Mouse (Mus musculus): ENCODE results near the gene Myom3. TPM values are rescaled to one million over a fixed set of nuclear protein-coding genes. Genes with fewer than 3 reads are reported as not detected.

Myom3 gene
- polyA plus RNA-seq, 1 experiment: not detected

DNA sequence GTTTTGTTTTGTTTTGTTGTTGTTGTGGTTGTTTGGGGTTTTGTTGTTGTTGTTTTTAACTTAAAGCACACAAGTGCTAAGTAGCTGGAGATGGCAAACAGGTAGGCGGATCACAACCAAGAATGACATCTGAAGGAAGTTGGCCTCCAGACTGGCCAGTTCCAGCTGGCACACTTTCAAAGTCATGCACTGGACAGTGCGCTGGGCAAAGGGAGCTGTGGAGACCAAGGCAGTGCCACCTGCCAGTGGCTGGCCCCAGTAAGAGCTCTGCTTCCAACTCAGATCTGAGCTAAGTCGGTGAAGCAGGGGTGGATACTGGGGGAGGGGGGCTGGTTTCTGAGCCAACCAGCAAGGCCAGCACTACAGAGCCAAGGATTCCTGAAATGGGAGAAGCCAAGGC, 7.5 kb downstream of the Myom3 start:
- TF ChIP-seq CTCF (IDR thresholded peaks at IDR 0.05; ENCODE audit: insufficient read depth, low read depth, low read length) (no peak), POLR2A (IDR thresholded peaks at IDR 0.05; ENCODE audit: insufficient read depth, low read depth, low read length) (no peak)
- Histone ChIP-seq H3K4me3 (ENCODE audit: insufficient read depth, low read depth, low read length) (no peak overlapping the region), H3K4me1 (ENCODE audit: control insufficient read depth, insufficient read depth, low read length) (peaks cover 5% of the 10 kb centered on the region), H3K27ac (ENCODE audit: insufficient read depth, low read depth, low read length) (no peak overlapping the region)
- WGBS: 48% methylated on average over 3 of the region's 3 CpGs

DNA sequence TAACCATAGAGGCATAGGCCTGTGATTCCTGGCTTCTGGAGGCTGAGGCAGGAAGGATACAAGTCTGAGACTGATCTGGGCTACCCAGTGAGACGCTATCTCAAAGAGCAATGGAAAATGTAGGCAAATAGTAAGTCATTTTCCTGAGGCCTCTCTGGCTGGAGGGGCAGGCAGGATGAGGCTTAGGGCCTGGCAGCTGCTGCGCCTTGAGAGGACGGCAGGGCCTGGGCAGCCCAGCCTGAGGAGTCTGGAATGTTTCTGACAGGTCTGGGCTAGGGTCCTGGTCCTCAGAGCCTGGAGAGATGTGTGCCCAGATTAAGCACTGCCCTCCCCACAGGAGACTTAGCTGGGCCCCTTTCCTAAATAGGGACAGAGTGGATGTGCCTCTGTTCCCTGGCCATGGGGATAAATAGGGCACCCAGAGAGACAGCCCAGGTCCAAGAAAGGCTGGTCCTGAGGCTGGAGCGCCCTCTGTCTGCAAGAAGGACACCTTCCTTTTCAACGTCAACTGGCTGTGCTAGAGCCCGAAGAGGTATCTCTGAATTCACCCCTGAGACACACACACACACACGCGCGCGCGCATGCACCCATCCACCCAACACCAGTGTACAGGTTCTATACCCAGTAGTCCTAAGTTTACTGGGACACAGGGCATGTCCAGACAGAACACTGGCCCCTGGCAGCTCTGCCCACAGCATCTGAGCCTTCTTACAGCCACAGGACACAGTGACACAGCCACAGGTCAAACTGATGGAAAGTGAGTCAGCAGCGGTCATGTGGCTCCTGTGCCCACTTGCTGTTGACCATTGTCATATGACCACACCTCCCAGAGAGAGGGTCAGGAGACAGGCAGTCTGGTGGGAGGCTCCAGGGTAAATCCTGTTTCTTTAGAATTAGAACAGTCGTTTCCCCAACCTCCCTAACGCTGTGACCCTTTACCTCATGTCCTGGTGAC, 9.3 kb downstream of the Myom3 start:
- 70% methylated on average over 14 of the region's 14 CpGs for WGBS
- Histone ChIP-seq H3K4me3 (ENCODE audit: insufficient read depth, low read depth, low read length) (no peak overlapping the region), H3K4me1 (ENCODE audit: control insufficient read depth, insufficient read depth, low read length) (no peaks in the 10 kb centered on the region), H3K27ac (ENCODE audit: insufficient read depth, low read depth, low read length) (no peak overlapping the region)
- TF ChIP-seq CTCF (IDR thresholded peaks at IDR 0.05; ENCODE audit: insufficient read depth, low read depth, low read length) (peak; percentile 25; the same call in 1 of the 2 replicates), POLR2A (IDR thresholded peaks at IDR 0.05; ENCODE audit: insufficient read depth, low read depth, low read length) (no peak)

DNA sequence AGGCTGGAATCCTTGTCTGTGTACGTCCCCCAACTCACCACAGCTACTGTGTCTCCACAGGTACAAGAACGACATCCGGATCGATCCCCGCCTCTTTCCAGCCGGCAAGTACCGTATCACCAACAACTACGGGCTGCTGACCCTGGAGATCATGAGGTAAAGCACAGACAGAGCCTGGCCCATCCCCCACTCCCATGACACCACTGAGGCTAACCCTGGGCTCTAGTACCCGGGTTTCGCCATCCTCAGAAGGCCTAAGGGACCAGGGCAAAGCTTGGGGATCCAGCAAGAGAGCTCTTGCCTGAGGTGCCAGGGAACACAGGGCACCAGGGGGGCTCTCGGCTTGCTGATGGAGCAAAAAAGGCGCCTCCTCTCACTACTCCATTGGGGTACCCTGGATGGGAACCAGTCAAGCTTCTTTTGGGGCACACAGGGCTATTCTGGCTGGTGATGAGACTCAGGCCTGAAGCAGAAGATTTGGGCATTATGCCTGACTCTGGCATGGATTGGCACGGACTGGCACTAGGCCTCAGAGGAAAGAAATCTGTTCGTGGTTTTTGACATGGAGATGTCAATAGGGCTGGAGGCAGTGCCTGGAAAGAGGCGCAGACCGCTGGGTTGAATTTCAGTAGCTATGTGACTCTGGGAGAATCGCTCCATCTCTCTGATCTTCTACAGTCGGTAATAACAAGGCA, 11.2 kb downstream of the Myom3 start:
- H3K4me3 ChIP-seq (ENCODE audit: insufficient read depth, low read depth, low read length): no peak overlapping the region
- no peak overlapping the region for H3K27ac ChIP-seq (ENCODE audit: insufficient read depth, low read depth, low read length)
- H3K4me1 ChIP-seq (ENCODE audit: control insufficient read depth, insufficient read depth, low read length): no peaks in the 10 kb centered on the region
- no peak for TF ChIP-seq CTCF (IDR thresholded peaks at IDR 0.05; ENCODE audit: insufficient read depth, low read depth, low read length)
- TF ChIP-seq POLR2A (IDR thresholded peaks at IDR 0.05; ENCODE audit: insufficient read depth, low read depth, low read length): no peak
- 89% methylated on average over 18 of the region's 18 CpGs for WGBS

DNA sequence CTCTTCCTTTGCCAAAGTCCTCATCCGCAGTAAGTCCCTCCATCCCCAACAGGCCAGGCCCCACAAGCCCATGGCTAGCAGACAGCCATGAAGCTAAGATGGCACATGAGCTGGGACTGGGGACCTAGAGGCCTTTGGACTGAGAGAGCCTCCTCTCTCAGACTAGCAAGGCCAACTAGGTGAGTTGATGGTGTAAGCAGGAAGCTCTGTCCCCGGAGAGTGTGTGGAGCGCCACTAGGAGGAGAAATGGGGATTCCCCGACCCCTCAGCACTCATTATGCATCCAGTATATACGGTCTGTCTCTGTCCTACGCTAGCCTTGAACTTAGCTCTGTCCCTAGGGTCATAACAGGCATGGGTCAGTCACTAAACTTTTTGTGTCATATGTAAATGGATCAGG, 12.1 kb downstream of the Myom3 start:
- WGBS: 91% methylated on average over 6 of the region's 6 CpGs
- Histone ChIP-seq H3K4me3 (ENCODE audit: insufficient read depth, low read depth, low read length) (no peak overlapping the region), H3K27ac (ENCODE audit: insufficient read depth, low read depth, low read length) (no peak overlapping the region), H3K4me1 (ENCODE audit: control insufficient read depth, insufficient read depth, low read length) (no peaks in the 10 kb centered on the region)
- TF ChIP-seq POLR2A (IDR thresholded peaks at IDR 0.05; ENCODE audit: insufficient read depth, low read depth, low read length) (no peak), CTCF (IDR thresholded peaks at IDR 0.05; ENCODE audit: insufficient read depth, low read depth, low read length) (no peak)

DNA sequence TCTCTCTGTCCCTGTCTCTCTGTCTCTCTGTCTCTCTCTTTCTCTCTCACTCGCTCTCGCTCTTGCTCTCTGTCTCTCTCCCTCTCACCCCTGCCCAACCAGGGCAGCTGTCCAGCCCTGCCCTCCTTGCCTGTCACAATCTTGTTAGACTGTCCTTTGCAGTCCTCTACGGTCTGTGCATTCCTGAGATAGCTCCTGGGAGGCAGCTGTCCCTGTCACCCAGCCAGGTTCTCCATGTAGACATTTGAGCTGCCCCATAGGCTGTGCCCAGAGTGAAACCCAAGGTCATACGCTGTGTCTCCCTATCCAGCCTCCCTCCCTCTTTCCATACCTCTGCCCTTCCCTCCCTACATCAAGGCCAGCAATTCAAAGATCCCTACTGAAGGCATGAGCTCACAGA, 13.2 kb downstream of the Myom3 start:
- no peaks in the 10 kb centered on the region for H3K4me1 ChIP-seq (ENCODE audit: control insufficient read depth, insufficient read depth, low read length)
- WGBS: 88% methylated on average over 4 of the region's 4 CpGs
- TF ChIP-seq POLR2A (IDR thresholded peaks at IDR 0.05; ENCODE audit: insufficient read depth, low read depth, low read length): no peak
- no peak for TF ChIP-seq CTCF (IDR thresholded peaks at IDR 0.05; ENCODE audit: insufficient read depth, low read depth, low read length)

DNA sequence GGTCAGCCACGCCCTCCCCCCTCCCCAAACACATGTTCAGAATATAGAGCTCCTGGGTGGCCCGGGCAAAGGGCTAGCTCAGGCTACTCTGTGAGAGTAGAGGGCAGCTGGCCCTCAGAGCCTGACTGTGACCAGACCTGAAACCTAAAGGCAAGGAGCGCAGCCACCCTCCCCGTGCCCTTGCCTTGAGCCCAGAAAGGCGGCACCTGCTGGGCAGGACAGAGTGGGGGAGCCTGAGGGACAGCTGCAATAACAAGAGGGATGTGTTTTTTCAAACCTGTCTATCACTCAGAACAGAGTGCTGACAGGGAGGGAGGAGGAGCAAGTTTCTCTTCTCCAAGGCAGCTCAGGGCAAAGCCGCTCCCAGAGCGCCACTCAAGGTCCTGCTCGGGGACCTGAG, 15.0 kb downstream of the Myom3 start:
- TF ChIP-seq CTCF (IDR thresholded peaks at IDR 0.05; ENCODE audit: insufficient read depth, low read depth, low read length): no peak
- TF ChIP-seq POLR2A (IDR thresholded peaks at IDR 0.05; ENCODE audit: insufficient read depth, low read depth, low read length): no peak
- 71% methylated on average over 8 of the region's 8 CpGs for WGBS
- no peak overlapping the region for H3K27ac ChIP-seq (ENCODE audit: insufficient read depth, low read depth, low read length)
- no peak overlapping the region for H3K4me3 ChIP-seq (ENCODE audit: insufficient read depth, low read depth, low read length)
- no peaks in the 10 kb centered on the region for H3K4me1 ChIP-seq (ENCODE audit: control insufficient read depth, insufficient read depth, low read length)

More for the DNA sequence above, 13.2 kb downstream of the Myom3 start:
- Histone ChIP-seq H3K4me3 (ENCODE audit: insufficient read depth, low read depth, low read length) (no peak overlapping the region), H3K27ac (ENCODE audit: insufficient read depth, low read depth, low read length) (no peak overlapping the region)

DNA sequence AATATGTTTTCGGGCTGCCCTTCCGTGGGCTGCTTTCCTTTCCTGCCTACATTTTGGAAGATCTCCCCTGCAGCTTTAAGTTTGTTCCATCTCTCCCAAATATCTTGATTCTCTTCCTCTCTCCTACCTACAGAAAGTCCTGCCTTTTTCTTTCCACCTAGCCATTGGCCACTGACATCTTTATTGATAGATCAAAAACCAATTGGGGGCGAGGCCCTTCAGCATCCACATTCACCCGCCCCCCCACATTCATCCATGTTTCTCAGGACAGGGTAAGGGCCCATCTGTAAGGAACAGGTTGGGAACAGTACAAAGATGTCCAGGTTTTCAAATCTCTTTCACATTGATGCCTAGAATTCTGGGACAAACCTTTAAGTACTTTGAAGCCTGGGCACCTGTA, 17.3 kb downstream of the Myom3 start:
- no peak overlapping the region for H3K4me3 ChIP-seq (ENCODE audit: insufficient read depth, low read depth, low read length)
- H3K4me1 ChIP-seq (ENCODE audit: control insufficient read depth, insufficient read depth, low read length): no peaks in the 10 kb centered on the region
- 94% methylated on average over 4 of the region's 4 CpGs for WGBS
- H3K27ac ChIP-seq (ENCODE audit: insufficient read depth, low read depth, low read length): no peak overlapping the region
- no peak for TF ChIP-seq POLR2A (IDR thresholded peaks at IDR 0.05; ENCODE audit: insufficient read depth, low read depth, low read length)
- no peak for TF ChIP-seq CTCF (IDR thresholded peaks at IDR 0.05; ENCODE audit: insufficient read depth, low read depth, low read length)

DNA sequence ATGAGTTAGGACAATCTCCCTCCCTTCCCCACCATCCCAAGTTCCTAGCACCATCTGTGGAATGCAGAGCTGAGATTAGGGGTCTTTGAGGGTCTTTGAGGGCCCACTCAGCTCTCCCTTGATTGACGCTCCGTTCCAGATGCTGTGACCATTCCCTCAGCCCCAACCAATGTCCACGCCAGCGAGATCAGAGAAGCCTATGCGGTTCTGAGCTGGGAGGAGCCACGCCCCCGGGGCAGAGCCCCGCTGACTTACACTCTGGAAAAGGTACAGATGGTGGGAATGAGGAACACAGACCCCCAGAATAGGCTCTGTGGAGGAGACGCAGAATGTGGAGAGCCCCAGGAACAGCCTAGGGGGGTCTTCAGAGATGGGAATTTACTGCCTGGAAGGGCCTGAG, 20.1 kb downstream of the Myom3 start:
- 81% methylated on average over 9 of the region's 9 CpGs for WGBS
- Histone ChIP-seq H3K4me3 (ENCODE audit: insufficient read depth, low read depth, low read length) (no peak overlapping the region), H3K27ac (ENCODE audit: insufficient read depth, low read depth, low read length) (no peak overlapping the region), H3K4me1 (ENCODE audit: control insufficient read depth, insufficient read depth, low read length) (no peaks in the 10 kb centered on the region)
- TF ChIP-seq CTCF (IDR thresholded peaks at IDR 0.05; ENCODE audit: insufficient read depth, low read depth, low read length) (no peak), POLR2A (IDR thresholded peaks at IDR 0.05; ENCODE audit: insufficient read depth, low read depth, low read length) (no peak)

DNA sequence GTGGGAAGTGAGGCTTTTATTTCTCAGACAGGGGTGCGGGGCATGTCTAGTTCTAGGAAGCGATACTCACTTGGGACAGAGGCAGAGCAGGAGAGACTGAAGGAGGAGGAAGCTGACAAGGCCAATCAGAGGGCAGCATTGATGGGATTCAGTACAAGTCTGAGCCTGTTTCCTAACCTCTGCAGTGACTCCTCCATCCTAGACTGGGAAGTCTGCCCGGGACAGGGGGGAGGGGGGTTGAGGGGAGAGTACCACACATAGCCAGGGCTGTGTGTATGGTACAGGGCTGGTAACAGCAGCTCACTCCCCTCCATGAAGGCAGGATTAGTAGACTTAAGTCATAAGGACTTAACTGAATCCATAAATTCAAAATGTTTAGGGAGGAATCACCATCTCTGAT, 20.7 kb downstream of the Myom3 start:
- Histone ChIP-seq H3K27ac (ENCODE audit: insufficient read depth, low read depth, low read length) (no peak overlapping the region), H3K4me3 (ENCODE audit: insufficient read depth, low read depth, low read length) (no peak overlapping the region), H3K4me1 (ENCODE audit: control insufficient read depth, insufficient read depth, low read length) (no peaks in the 10 kb centered on the region)
- WGBS: 78% methylated on average over 3 of the region's 3 CpGs
- TF ChIP-seq CTCF (IDR thresholded peaks at IDR 0.05; ENCODE audit: insufficient read depth, low read depth, low read length): no peak
- TF ChIP-seq POLR2A (IDR thresholded peaks at IDR 0.05; ENCODE audit: insufficient read depth, low read depth, low read length): no peak
